Mouse (Mus musculus): ENCODE results near the gene Pola2. TPM values are rescaled to one million over a fixed set of nuclear protein-coding genes. Genes with fewer than 3 reads are reported as not detected.

Gene Pola2
- polyA plus RNA-seq, 1 experiment, result 32.7 TPM

DNA sequence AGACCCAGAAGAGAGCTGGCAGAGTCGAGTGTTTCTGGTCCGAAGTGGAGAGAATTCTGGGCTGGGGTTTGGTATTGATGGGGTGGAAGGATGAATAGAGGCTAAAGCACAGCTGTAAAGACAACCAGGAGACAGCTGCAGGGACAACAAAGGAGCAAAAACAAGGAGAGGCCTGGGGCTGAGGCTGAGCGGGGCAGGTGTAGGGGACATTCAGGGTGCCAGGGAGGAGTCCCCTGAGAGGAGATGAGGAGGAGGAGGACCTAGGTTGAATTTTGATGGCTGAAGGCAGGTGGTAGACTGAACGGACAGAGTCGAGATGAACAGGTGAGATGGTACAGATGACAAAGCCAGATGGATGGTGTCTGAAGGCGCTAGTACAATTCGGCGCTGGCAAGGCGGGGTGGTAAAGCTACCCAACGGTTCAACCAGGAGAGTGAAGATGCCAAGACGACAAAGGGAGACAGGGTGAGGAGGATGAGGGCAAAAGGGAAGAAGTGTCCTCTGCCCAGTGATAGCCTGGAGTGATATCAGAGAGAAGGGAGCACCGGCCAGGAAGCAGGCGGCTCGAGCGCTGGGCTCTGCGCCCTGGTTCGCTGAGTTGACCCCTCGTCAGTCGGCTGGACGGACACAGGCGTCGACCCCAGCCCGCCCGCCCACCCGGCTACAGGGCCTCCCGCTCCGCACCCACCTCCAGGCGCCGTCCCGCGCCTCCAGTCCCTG lies 70.6 kb downstream of the Pola2 start:
- Histone ChIP-seq H3K4me3 (replicated peaks; ENCODE audit: extremely low read depth, low read depth, low read length) (peak overlapping the region; percentile 68), H3K4me1 (ENCODE audit: control insufficient read depth, insufficient read depth, low read length) (no peaks in the 10 kb centered on the region; the same call in 1 of the 2 replicates)
- no peak for DNase-seq
- 9% methylated on average over 28 of the region's 31 CpGs for WGBS
- TF ChIP-seq POLR2A (IDR thresholded peaks at IDR 0.05; ENCODE audit: borderline replicate concordance, extremely low read depth, low read depth, low read length) (no peak), CTCF (IDR thresholded peaks at IDR 0.05; ENCODE audit: insufficient read depth, low read length) (no peak)

DNA sequence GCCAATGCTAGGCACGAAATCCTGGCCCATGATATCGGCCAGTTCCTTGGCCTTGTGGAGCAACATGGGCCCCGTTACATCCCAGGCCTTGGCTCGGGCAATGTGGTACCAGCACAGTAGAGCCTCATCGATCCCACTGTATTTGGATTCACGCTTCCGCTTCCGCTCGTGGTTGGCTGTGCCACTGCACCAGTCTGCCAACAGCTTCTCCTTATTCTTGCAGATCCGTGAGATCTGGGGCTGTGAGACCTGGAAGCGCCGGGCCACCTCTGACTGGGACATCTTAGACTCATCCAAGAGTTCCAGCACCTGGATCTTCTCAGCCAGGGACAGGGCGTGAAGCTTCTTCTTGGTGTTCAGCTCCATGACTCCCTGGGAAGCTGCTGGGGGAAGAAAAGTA lies 71.3 kb downstream of the Pola2 start:
- H3K4me3 ChIP-seq (replicated peaks; ENCODE audit: extremely low read depth, low read depth, low read length), result no peak overlapping the region
- WGBS, result 88% methylated on average over 13 of the region's 13 CpGs
- TF ChIP-seq CTCF (IDR thresholded peaks at IDR 0.05; ENCODE audit: insufficient read depth, low read length), result no peak
- no peak for TF ChIP-seq POLR2A (IDR thresholded peaks at IDR 0.05; ENCODE audit: borderline replicate concordance, extremely low read depth, low read depth, low read length)
- no peaks in the 10 kb centered on the region; the same call in 1 of the 2 replicates for H3K4me1 ChIP-seq (ENCODE audit: control insufficient read depth, insufficient read depth, low read length)
- DNase-seq, result no peak

DNA sequence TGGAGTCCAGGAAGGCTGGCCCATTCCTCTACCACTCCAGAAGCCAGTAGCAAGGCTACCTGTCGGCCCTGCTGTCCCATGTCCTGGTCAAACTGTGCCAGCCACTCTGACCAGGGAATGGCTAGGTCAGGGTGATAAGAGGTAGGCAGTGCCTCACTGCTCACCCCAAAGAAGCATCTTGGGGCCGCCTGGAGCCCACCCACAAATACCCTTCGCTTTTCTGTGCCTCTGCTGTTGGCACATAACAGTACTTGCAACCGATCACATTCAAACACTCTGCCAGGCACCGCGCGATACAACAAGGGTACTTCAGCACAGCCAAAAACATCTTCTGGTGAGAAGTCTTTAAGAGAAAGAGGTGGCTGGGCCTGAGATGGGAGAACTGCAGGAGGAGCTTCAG lies 71.7 kb downstream of the Pola2 start:
- no peak for DNase-seq
- H3K4me3 ChIP-seq (replicated peaks; ENCODE audit: extremely low read depth, low read depth, low read length), result no peak overlapping the region
- no peak for TF ChIP-seq CTCF (IDR thresholded peaks at IDR 0.05; ENCODE audit: insufficient read depth, low read length)
- TF ChIP-seq POLR2A (IDR thresholded peaks at IDR 0.05; ENCODE audit: borderline replicate concordance, extremely low read depth, low read depth, low read length), result no peak
- no peaks in the 10 kb centered on the region; the same call in 1 of the 2 replicates for H3K4me1 ChIP-seq (ENCODE audit: control insufficient read depth, insufficient read depth, low read length)
- 94% methylated on average over 7 of the region's 7 CpGs for WGBS

DNA sequence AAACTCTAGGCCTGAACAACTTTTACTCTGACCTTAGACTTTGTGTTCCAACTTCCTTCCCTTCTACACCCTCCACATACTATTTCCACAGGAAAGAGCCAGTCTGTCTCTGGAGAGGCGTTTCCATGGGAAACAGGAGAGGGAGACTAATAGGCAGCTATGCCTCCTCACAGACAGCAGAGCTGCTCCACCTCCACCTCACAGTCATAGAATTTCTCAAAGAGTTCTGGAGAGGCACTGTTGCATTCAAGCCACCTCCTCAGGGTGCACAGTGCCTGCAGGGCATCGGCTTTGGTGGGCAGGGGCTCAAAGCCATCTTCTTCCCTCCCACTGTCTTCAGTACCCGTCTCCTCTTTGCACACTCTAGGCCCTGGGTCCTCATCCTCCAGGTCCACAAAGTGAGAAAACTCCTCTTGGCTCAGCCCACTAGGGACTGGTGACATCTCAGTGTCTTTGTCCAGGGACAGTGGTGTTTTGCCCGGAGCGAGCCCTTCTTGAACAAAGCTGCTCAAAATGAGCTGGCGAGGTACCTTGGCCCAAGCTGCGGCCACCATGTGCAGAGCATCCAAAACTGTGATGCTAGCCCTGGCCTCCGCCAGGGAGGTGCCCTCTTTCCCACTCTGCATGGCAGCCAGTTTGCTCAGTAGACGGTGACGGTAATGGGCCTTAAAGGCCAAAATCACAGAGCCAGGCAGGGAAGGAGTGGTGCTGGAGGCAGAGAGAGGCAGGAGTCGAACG lies 72.3 kb downstream of the Pola2 start:
- no peak for DNase-seq
- WGBS, result 92% methylated on average over 12 of the region's 12 CpGs
- TF ChIP-seq POLR2A (IDR thresholded peaks at IDR 0.05; ENCODE audit: borderline replicate concordance, extremely low read depth, low read depth, low read length), result no peak
- no peak for TF ChIP-seq CTCF (IDR thresholded peaks at IDR 0.05; ENCODE audit: insufficient read depth, low read length)
- Histone ChIP-seq H3K4me3 (replicated peaks; ENCODE audit: extremely low read depth, low read depth, low read length) (no peak overlapping the region), H3K4me1 (ENCODE audit: control insufficient read depth, insufficient read depth, low read length) (no peaks in the 10 kb centered on the region; the same call in 1 of the 2 replicates)

Other genes with a start within 250 kb of the Pola2 start
- gene Ehbp1l1, start 237.9 kb downstream of the Pola2 start, polyA plus RNA-seq (2012; rRNA removed), result 64.4 and 73.8 TPM in 2 replicates
- gene Fam89b, start 234.5 kb downstream of the Pola2 start, polyA plus RNA-seq (2012; rRNA removed), result 231 and 234 TPM in 2 replicates
- gene Ltbp3, start 223.3 kb downstream of the Pola2 start, polyA plus RNA-seq (2012; rRNA removed), result 236 and 238 TPM in 2 replicates
- 113 and 116 TPM in 2 replicates for gene Scyl1, start 192.8 kb downstream of the Pola2 start, polyA plus RNA-seq (2012; rRNA removed)
- 32.1 and 37.8 TPM in 2 replicates for gene Frmd8, start 88.9 kb downstream of the Pola2 start, polyA plus RNA-seq (2012; rRNA removed)
- gene Slc25a45, start 86.4 kb downstream of the Pola2 start, polyA plus RNA-seq (2012; rRNA removed), result 24.5 and 26.0 TPM in 2 replicates
- gene Tigd3, start 70.1 kb downstream of the Pola2 start, polyA plus RNA-seq (2012; rRNA removed), result 1.1 and 1.2 TPM in 2 replicates
- gene Dpf2, start 51.2 kb downstream of the Pola2 start, polyA plus RNA-seq (2012; rRNA removed), result 87.1 and 103 TPM in 2 replicates
- 22.2 and 24.1 TPM in 2 replicates for gene Cdc42ep2, start 39.4 kb downstream of the Pola2 start, polyA plus RNA-seq (2012; rRNA removed)
- gene Slc22a20, start 21.9 kb upstream of the Pola2 start, polyA plus RNA-seq (2012; rRNA removed), result not detected in 2 replicates
- 55.6 and 68.9 TPM in 2 replicates for gene Capn1, start 51.7 kb upstream of the Pola2 start, polyA plus RNA-seq (2012; rRNA removed)
- 41.1 and 47.1 TPM in 2 replicates for gene Syvn1, start 82.4 kb upstream of the Pola2 start, polyA plus RNA-seq (2012; rRNA removed)
- 10.8 and 13.7 TPM in 2 replicates for gene Mrpl49, start 93.6 kb upstream of the Pola2 start, polyA plus RNA-seq (2012; rRNA removed)
- 896 and 1,315 TPM in 2 replicates for gene Fau, start 93.6 kb upstream of the Pola2 start, polyA plus RNA-seq (2012; rRNA removed)
- 47.0 and 54.7 TPM in 2 replicates for gene Znhit2, start 97.0 kb upstream of the Pola2 start, polyA plus RNA-seq (2012; rRNA removed)
- gene Tm7sf2, start 104.2 kb upstream of the Pola2 start, polyA plus RNA-seq (2012; rRNA removed), result 34.6 and 36.5 TPM in 2 replicates
- 61.7 and 81.7 TPM in 2 replicates for gene Vps51, start 113.0 kb upstream of the Pola2 start, polyA plus RNA-seq (2012; rRNA removed)
- not detected in 2 replicates for gene Tmem262, start 115.8 kb upstream of the Pola2 start, polyA plus RNA-seq (2012; rRNA removed)
- 0.50 and 0.60 TPM in 2 replicates for gene Gm28374, start 118.1 kb upstream of the Pola2 start, polyA plus RNA-seq (2012; rRNA removed)
- 89.7 and 99.1 TPM in 2 replicates for gene Zfpl1, start 120.8 kb upstream of the Pola2 start, polyA plus RNA-seq (2012; rRNA removed)
- gene Cdca5, start 120.8 kb upstream of the Pola2 start, polyA plus RNA-seq (2012; rRNA removed), result 0.63 and 0.92 TPM in 2 replicates
- not detected in 2 replicates for gene AC131692.1, start 130.2 kb upstream of the Pola2 start, polyA plus RNA-seq (2012; rRNA removed)
- gene Naaladl1, start 141.6 kb upstream of the Pola2 start, polyA plus RNA-seq (2012; rRNA removed), result 0.20 and 0.30 TPM in 2 replicates
- 25.3 and 36.7 TPM in 2 replicates for gene Sac3d1, start 154.4 kb upstream of the Pola2 start, polyA plus RNA-seq (2012; rRNA removed)
- 43.8 and 45.2 TPM in 2 replicates for gene Snx15, start 164.1 kb upstream of the Pola2 start, polyA plus RNA-seq (2012; rRNA removed)
- gene Batf2, start 176.8 kb upstream of the Pola2 start, polyA plus RNA-seq (2012; rRNA removed), result 14.6 and 15.8 TPM in 2 replicates
- gene Arl2, start 177.3 kb upstream of the Pola2 start, polyA plus RNA-seq (2012; rRNA removed), result 128 TPM in 2 replicates
- 0.37 and 0.75 TPM in 2 replicates for gene Majin, start 220.2 kb upstream of the Pola2 start, polyA plus RNA-seq (2012; rRNA removed)

Measured in lung, adult 2 months (tissue).